Mouse (Mus musculus) inflammation-experienced regulatory T-cells, adult 6 months (primary cell): ENCODE data around the gene Shank1. TPM values are rescaled to one million over a fixed set of nuclear protein-coding genes. Genes with fewer than 3 reads are reported as not detected.

Source experiments
- ATAC-seq: one replicate; pipeline ENCODE4 v1.8.0; 2017
- polyA plus RNA-seq, 3 experiments: library from polyadenylated mRNA; unstranded; fragments of 100-300 nt; shearing (Covaris generic); gene quantifications; one replicate each; pipeline ENCODE4 v1.2.1; 2017

Gene Shank1
- polyA plus RNA-seq, 3 experiments from 2014 or later, result 0.15 to 0.62 (median 0.20) TPM

- ATAC-seq, result peak; percentile 89
Measured at GRCm38 (mm10) chr7:44304775-44305641, 5.0 kb upstream of the Shank1 start.

GRCm38 (mm10) chr7:44305686-44306085 is 4.4 kb upstream of the Shank1 start:
- no peak for ATAC-seq

- no peak for ATAC-seq
Measured at GRCm38 (mm10) chr7:44306516-44307240, 3.4 kb upstream of the Shank1 start, which contains the start of gene Clec11a. TSS of gene Clec11a (minus strand) at chr7:44306902.

- ATAC-seq, result no peak
Measured at GRCm38 (mm10) chr7:44307261-44308020, 2.6 kb upstream of the Shank1 start.

- ATAC-seq, result peak; percentile 9
Measured at GRCm38 (mm10) chr7:44310285-44310877, 328 bp downstream of the Shank1 start.

- ATAC-seq, result no peak
Measured at GRCm38 (mm10) chr7:44310878-44311712, 1.0 kb downstream of the Shank1 start.

GRCm38 (mm10) chr7:44311713-44312304 is 1.8 kb downstream of the Shank1 start:
- no peak for ATAC-seq

GRCm38 (mm10) chr7:44312484-44312883 is 2.4 kb downstream of the Shank1 start:
- ATAC-seq, result no peak

- no peak for ATAC-seq
Measured at GRCm38 (mm10) chr7:44317913-44318312, 7.9 kb downstream of the Shank1 start.

- no peak for ATAC-seq
Measured at GRCm38 (mm10) chr7:44320886-44321285, 10.8 kb downstream of the Shank1 start.

GRCm38 (mm10) chr7:44322290-44322689 is 12.2 kb downstream of the Shank1 start:
- ATAC-seq, result no peak

- no peak for ATAC-seq
Measured at GRCm38 (mm10) chr7:44326614-44327013, 16.6 kb downstream of the Shank1 start.

GRCm38 (mm10) chr7:44332336-44332735 is 22.3 kb downstream of the Shank1 start:
- no peak for ATAC-seq

GRCm38 (mm10) chr7:44334139-44334538 is 24.1 kb downstream of the Shank1 start:
- no peak for ATAC-seq

GRCm38 (mm10) chr7:44335031-44335878 is 25.2 kb downstream of the Shank1 start:
- no peak for ATAC-seq

GRCm38 (mm10) chr7:44336046-44337021 is 26.3 kb downstream of the Shank1 start:
- ATAC-seq, result no peak

GRCm38 (mm10) chr7:44337121-44337849 is 27.2 kb downstream of the Shank1 start:
- no peak for ATAC-seq

- ATAC-seq, result no peak
Measured at GRCm38 (mm10) chr7:44340226-44340625, 30.2 kb downstream of the Shank1 start.
